Mouse (Mus musculus): ENCODE measurements around the gene Gabpb2. TPM values are rescaled to one million over a fixed set of nuclear protein-coding genes. Genes with fewer than 3 reads are reported as not detected.

The Gabpb2 gene
- polyA plus RNA-seq, 1 experiment from 2014 or later, result 10.8 TPM

- no peak overlapping the region for H3K27ac ChIP-seq (ENCODE audit: low read depth, low read length)
- H3K4me1 ChIP-seq (replicated peaks; ENCODE audit: control insufficient read depth, insufficient read depth, low read length), result peaks cover 10% of the 10 kb centered on the region
- peaks cover 7% of the 10 kb centered on the region; the same call in 1 of the 2 replicates for H3K27me3 ChIP-seq (ENCODE audit: control insufficient read depth, insufficient read depth, low read length)
These were observed 55.4 kb downstream of the Gabpb2 start for GRCm38 (mm10) chr3:95162345-95162628.

DNA sequence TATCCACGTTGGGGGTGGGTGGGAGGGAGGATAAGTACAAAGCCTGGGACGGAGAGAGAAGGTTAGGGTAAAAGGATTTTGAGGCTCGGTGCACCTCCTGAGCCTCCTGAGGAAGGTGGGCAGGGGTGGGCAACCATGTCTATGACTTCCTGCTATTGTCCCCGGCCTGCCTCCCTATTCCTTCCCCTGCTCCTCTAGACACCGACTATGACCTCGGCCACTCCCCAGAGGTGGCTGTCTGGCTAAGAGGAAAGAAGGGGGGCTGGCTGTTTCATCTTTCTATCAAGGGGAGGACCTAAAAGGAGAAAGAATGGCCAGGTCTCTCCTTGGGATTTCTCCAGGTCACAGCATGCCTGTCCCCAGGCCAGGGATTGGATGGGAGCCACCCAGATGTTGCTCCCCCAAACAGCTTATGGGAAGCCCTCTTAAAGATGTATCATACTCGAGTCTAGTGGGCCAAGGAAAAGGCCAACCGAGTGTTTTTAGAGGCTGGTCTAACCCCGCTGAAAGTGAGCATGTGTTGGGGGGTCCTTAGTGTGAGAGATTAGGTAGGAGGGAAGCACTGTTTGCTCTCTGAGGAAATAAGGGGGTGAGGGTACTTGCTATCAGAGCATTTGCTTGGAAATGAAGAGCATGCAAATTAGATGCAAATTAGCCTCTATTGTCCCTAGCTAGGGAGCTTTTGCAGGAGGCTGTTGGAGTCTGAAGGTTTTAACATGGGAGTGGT lies 55.9 kb downstream of the Gabpb2 start:
- Histone ChIP-seq H3K4me1 (replicated peaks; ENCODE audit: control insufficient read depth, insufficient read depth, low read length) (peaks cover 10% of the 10 kb centered on the region), H3K4me2 (ENCODE audit: low read depth, low read length, severe bottlenecking) (peak overlapping the region; percentile 89), H3K27me3 (ENCODE audit: control insufficient read depth, insufficient read depth, low read length) (peaks cover 7% of the 10 kb centered on the region; the same call in 1 of the 2 replicates), H3K9ac (ENCODE audit: low read length) (peak overlapping the region; percentile 84), H3K36me3 (ENCODE audit: control insufficient read depth, insufficient read depth, low read length) (no peaks in the 10 kb centered on the region), H3K9me3 (ENCODE audit: control insufficient read depth, low read length) (no peaks in the 10 kb centered on the region), H3K27ac (ENCODE audit: low read depth, low read length) (0 out of 2 replicates have a peak overlapping the region, but pooled peaks have one; percentile 8), H3K4me3 (ENCODE audit: low read depth, low read length) (peak overlapping the region; percentile 73)
- DNase-seq (ENCODE audit: low spot score), result no peak
- WGBS, result 7% methylated on average over 9 of the region's 9 CpGs
- ATAC-seq (replicated peaks; ENCODE audit: low FRiP score), result 0 out of 2 replicates have a peak, but pooled peaks have one; percentile 22

More at GRCm38 (mm10) chr3:95162345-95162628, 55.4 kb downstream of the Gabpb2 start:
- Histone ChIP-seq H3K9me3 (ENCODE audit: control insufficient read depth, low read length) (no peaks in the 10 kb centered on the region), H3K9ac (ENCODE audit: low read length) (peak overlapping the region; percentile 9; the same call in 1 of the 2 replicates), H3K4me3 (ENCODE audit: low read depth, low read length) (peak overlapping the region; percentile 73), H3K36me3 (ENCODE audit: control insufficient read depth, insufficient read depth, low read length) (no peaks in the 10 kb centered on the region), H3K4me2 (ENCODE audit: low read depth, low read length, severe bottlenecking) (peak overlapping the region; percentile 89)
- no peak for ATAC-seq (replicated peaks; ENCODE audit: low FRiP score)
- no peak for DNase-seq (ENCODE audit: low spot score)
- 42% methylated on average over 2 of the region's 2 CpGs for WGBS

- H3K4me2 ChIP-seq (ENCODE audit: low read depth, low read length, severe bottlenecking), result peak overlapping the region; percentile 89
- 0 out of 2 replicates have a peak overlapping the region, but pooled peaks have one; percentile 8 for H3K27ac ChIP-seq (ENCODE audit: low read depth, low read length)
- H3K9me3 ChIP-seq (ENCODE audit: control insufficient read depth, low read length), result no peaks in the 10 kb centered on the region
- H3K27me3 ChIP-seq (ENCODE audit: control insufficient read depth, insufficient read depth, low read length), result peaks cover 7% of the 10 kb centered on the region; the same call in 1 of the 2 replicates
- H3K4me3 ChIP-seq (ENCODE audit: low read depth, low read length), result peak overlapping the region; percentile 73
- H3K4me1 ChIP-seq (replicated peaks; ENCODE audit: control insufficient read depth, insufficient read depth, low read length), result peaks cover 10% of the 10 kb centered on the region
- WGBS, result 2% methylated on average over 29 of the region's 30 CpGs
- no peaks in the 10 kb centered on the region for H3K36me3 ChIP-seq (ENCODE audit: control insufficient read depth, insufficient read depth, low read length)
- ATAC-seq (replicated peaks; ENCODE audit: low FRiP score) (peak; percentile 24), DNase-seq (ENCODE audit: low spot score) (peak; percentile 66)
- H3K9ac ChIP-seq (ENCODE audit: low read length), result peak overlapping the region; percentile 84
These were observed 56.6 kb downstream of the Gabpb2 start for GRCm38 (mm10) chr3:95161041-95161551.

GRCm38 (mm10) chr3:95159987-95160963 lies 57.4 kb downstream of the Gabpb2 start, which contains the start of gene Sema6c:
TSS of gene Sema6c (plus strand) at chr3:95160457.
- Histone ChIP-seq H3K4me2 (ENCODE audit: low read depth, low read length, severe bottlenecking) (peak within 1 kb of the TSS; percentile 89), H3K27me3 (ENCODE audit: control insufficient read depth, insufficient read depth, low read length) (peaks cover 7% of the 10 kb centered on the region; the same call in 1 of the 2 replicates), H3K9me3 (ENCODE audit: control insufficient read depth, low read length) (no peaks in the 10 kb centered on the region), H3K27ac (ENCODE audit: low read depth, low read length) (0 out of 2 replicates have a peak within 1 kb of the TSS, but pooled peaks have one; percentile 8), H3K4me1 (replicated peaks; ENCODE audit: control insufficient read depth, insufficient read depth, low read length) (peaks cover 10% of the 10 kb centered on the region), H3K36me3 (ENCODE audit: control insufficient read depth, insufficient read depth, low read length) (no peaks in the 10 kb centered on the region), H3K9ac (ENCODE audit: low read length) (peak within 1 kb of the TSS; percentile 84), H3K4me3 (ENCODE audit: low read depth, low read length) (peak within 1 kb of the TSS; percentile 73)
- ATAC-seq (replicated peaks; ENCODE audit: low FRiP score), result peak; percentile 96
- DNase-seq (ENCODE audit: low spot score), result peak; percentile 93
- under 1% methylated on average over 66 of the region's 66 CpGs for WGBS

- ATAC-seq (replicated peaks; ENCODE audit: low FRiP score) (no peak), DNase-seq (ENCODE audit: low spot score) (no peak)
- no peaks in the 10 kb centered on the region for H3K9me3 ChIP-seq (ENCODE audit: control insufficient read depth, low read length)
- peaks cover 10% of the 10 kb centered on the region for H3K4me1 ChIP-seq (replicated peaks; ENCODE audit: control insufficient read depth, insufficient read depth, low read length)
- H3K27me3 ChIP-seq (ENCODE audit: control insufficient read depth, insufficient read depth, low read length), result peaks cover 7% of the 10 kb centered on the region; the same call in 1 of the 2 replicates
- no peak overlapping the region for H3K27ac ChIP-seq (ENCODE audit: low read depth, low read length)
- H3K4me3 ChIP-seq (ENCODE audit: low read depth, low read length), result peak overlapping the region; percentile 73
- H3K36me3 ChIP-seq (ENCODE audit: control insufficient read depth, insufficient read depth, low read length), result no peaks in the 10 kb centered on the region
- 11% methylated on average over 8 of the region's 8 CpGs for WGBS
- H3K4me2 ChIP-seq (ENCODE audit: low read depth, low read length, severe bottlenecking), result peak overlapping the region; percentile 89
- peak overlapping the region; percentile 28; the same call in 1 of the 2 replicates for H3K9ac ChIP-seq (ENCODE audit: low read length)
These were observed 58.2 kb downstream of the Gabpb2 start for GRCm38 (mm10) chr3:95159511-95159986.

- H3K4me1 ChIP-seq (replicated peaks; ENCODE audit: control insufficient read depth, insufficient read depth, low read length), result no peaks in the 10 kb centered on the region
- 0 out of 2 replicates have a peak, but pooled peaks cover 1% of the 10 kb centered on the region for H3K27me3 ChIP-seq (ENCODE audit: control insufficient read depth, insufficient read depth, low read length)
- DNase-seq (ENCODE audit: low spot score) (no peak), ATAC-seq (replicated peaks; ENCODE audit: low FRiP score) (no peak)
- H3K4me3 ChIP-seq (ENCODE audit: low read depth, low read length), result no peak overlapping the region
- H3K9me3 ChIP-seq (ENCODE audit: control insufficient read depth, low read length), result no peaks in the 10 kb centered on the region
- no peak overlapping the region for H3K4me2 ChIP-seq (ENCODE audit: low read depth, low read length, severe bottlenecking)
- H3K27ac ChIP-seq (ENCODE audit: low read depth, low read length), result no peak overlapping the region
- WGBS, result 49% methylated on average over 4 of the region's 4 CpGs
- H3K9ac ChIP-seq (ENCODE audit: low read length), result no peak overlapping the region
- no peaks in the 10 kb centered on the region for H3K36me3 ChIP-seq (ENCODE audit: control insufficient read depth, insufficient read depth, low read length)
These were observed 63.8 kb downstream of the Gabpb2 start for GRCm38 (mm10) chr3:95153874-95154273.

- Histone ChIP-seq H3K4me2 (ENCODE audit: low read depth, low read length, severe bottlenecking) (no peak overlapping the region), H3K36me3 (ENCODE audit: control insufficient read depth, insufficient read depth, low read length) (no peaks in the 10 kb centered on the region), H3K27me3 (ENCODE audit: control insufficient read depth, insufficient read depth, low read length) (no peaks in the 10 kb centered on the region), H3K4me3 (ENCODE audit: low read depth, low read length) (no peak overlapping the region), H3K9me3 (ENCODE audit: control insufficient read depth, low read length) (no peaks in the 10 kb centered on the region), H3K4me1 (replicated peaks; ENCODE audit: control insufficient read depth, insufficient read depth, low read length) (no peaks in the 10 kb centered on the region), H3K27ac (ENCODE audit: low read depth, low read length) (no peak overlapping the region), H3K9ac (ENCODE audit: low read length) (no peak overlapping the region)
- no peak for ATAC-seq (replicated peaks; ENCODE audit: low FRiP score)
- no peak for DNase-seq (ENCODE audit: low spot score)
- 59% methylated on average over 3 of the region's 3 CpGs for WGBS
These were observed 69.8 kb downstream of the Gabpb2 start for GRCm38 (mm10) chr3:95147924-95148323.

- ATAC-seq (replicated peaks; ENCODE audit: low FRiP score) (0 out of 2 replicates have a peak, but pooled peaks have one; percentile 21), DNase-seq (ENCODE audit: low spot score) (peak; percentile 89)
- Histone ChIP-seq H3K36me3 (ENCODE audit: control insufficient read depth, insufficient read depth, low read length) (no peaks in the 10 kb centered on the region), H3K9ac (ENCODE audit: low read length) (no peak overlapping the region), H3K9me3 (ENCODE audit: control insufficient read depth, low read length) (no peaks in the 10 kb centered on the region), H3K4me2 (ENCODE audit: low read depth, low read length, severe bottlenecking) (no peak overlapping the region), H3K4me3 (ENCODE audit: low read depth, low read length) (no peak overlapping the region), H3K27ac (ENCODE audit: low read depth, low read length) (no peak overlapping the region), H3K4me1 (replicated peaks; ENCODE audit: control insufficient read depth, insufficient read depth, low read length) (no peaks in the 10 kb centered on the region), H3K27me3 (ENCODE audit: control insufficient read depth, insufficient read depth, low read length) (no peaks in the 10 kb centered on the region)
- 11% methylated on average over 5 of the region's 5 CpGs for WGBS
These were observed 75.1 kb downstream of the Gabpb2 start for GRCm38 (mm10) chr3:95142617-95143011.

All from forebrain, embryonic 11.5 days (tissue).